Mouse (Mus musculus): ENCODE results near the gene Tpm4.

The Tpm4 gene

GRCm38 (mm10) chr8:72169681-72170249, 35.0 kb downstream of the Tpm4 start:
- in situ Hi-C loops (cut with MboI; ENCODE audit: low pct_unique_long_range_greater_than_20kb in 1 of 2, low sequenced_read_pairs in 2 of 2, unreplicated experiment in 1 of 2), result loop anchor here in 1 of 2 experiments (10.0 kb wide), 1 partner anchor 85 kb away; no protein-coding TSS in a partner anchor

GRCm38 (mm10) chr8:72177346-72177925, 42.7 kb downstream of the Tpm4 start:
- in situ Hi-C loops (cut with MboI; ENCODE audit: low pct_unique_long_range_greater_than_20kb in 1 of 2, low sequenced_read_pairs in 2 of 2, unreplicated experiment in 1 of 2), result loop anchor here in 1 of 2 experiments (5.0 to 10.0 kb wide), 2 partner anchors 40 to 77 kb away; partner anchors contain the start of gene Fam32a

GRCm38 (mm10) chr8:72183554-72184202, 48.9 kb downstream of the Tpm4 start:
- in situ Hi-C loops (cut with MboI; ENCODE audit: low pct_unique_long_range_greater_than_20kb in 1 of 2, low sequenced_read_pairs in 2 of 2, unreplicated experiment in 1 of 2), result no loop called here

- in situ Hi-C loops (cut with MboI; ENCODE audit: low pct_unique_long_range_greater_than_20kb in 1 of 2, low sequenced_read_pairs in 2 of 2, unreplicated experiment in 1 of 2), result no loop called here
Observed at GRCm38 (mm10) chr8:72187793-72188331, 53.1 kb downstream of the Tpm4 start.

GRCm38 (mm10) chr8:72189417-72190214, 54.8 kb downstream of the Tpm4 start, which contains the start of gene Hsh2d:
Gene Hsh2d, plus strand, starts transcription at chr8:72189638.
- in situ Hi-C loops (cut with MboI; ENCODE audit: low pct_unique_long_range_greater_than_20kb in 1 of 2, low sequenced_read_pairs in 2 of 2, unreplicated experiment in 1 of 2), result no loop called here

- in situ Hi-C loops (cut with MboI; ENCODE audit: low pct_unique_long_range_greater_than_20kb in 1 of 2, low sequenced_read_pairs in 2 of 2, unreplicated experiment in 1 of 2), result no loop called here
Observed at GRCm38 (mm10) chr8:72190215-72190539, 55.4 kb downstream of the Tpm4 start.

- in situ Hi-C loops (cut with MboI; ENCODE audit: low pct_unique_long_range_greater_than_20kb in 1 of 2, low sequenced_read_pairs in 2 of 2, unreplicated experiment in 1 of 2), result no loop called here
Observed at GRCm38 (mm10) chr8:72192065-72192464, 57.3 kb downstream of the Tpm4 start.

GRCm38 (mm10) chr8:72197997-72198396, 63.2 kb downstream of the Tpm4 start:
- in situ Hi-C loops (cut with MboI; ENCODE audit: low pct_unique_long_range_greater_than_20kb in 1 of 2, low sequenced_read_pairs in 2 of 2, unreplicated experiment in 1 of 2), result no loop called here
